Mouse (Mus musculus): ENCODE measurements at regions not wholly inside any gene's neighbourhood (a gene's known extent, or its start where the extent isn't known, plus 50 kb on each side); places are given as distances from the start of the nearest gene placed in this dataset.

GRCm38 (mm10) chr13:83159969-83160368, 343.9 kb upstream of the Mef2c start:
- H3K4me3 ChIP-seq (replicated peaks; ENCODE audit: low read depth, low read length) = no peak overlapping the region
- H3K27ac ChIP-seq (replicated peaks; ENCODE audit: low read depth, low read length) = no peak overlapping the region
- H3K36me3 ChIP-seq (ENCODE audit: control insufficient read depth, insufficient read depth, low read length) = no peaks in the 10 kb centered on the region
- no peaks in the 10 kb centered on the region for H3K4me1 ChIP-seq (ENCODE audit: control insufficient read depth, insufficient read depth, low read length)
- H3K9me3 ChIP-seq (ENCODE audit: control insufficient read depth, low read length) = no peaks in the 10 kb centered on the region
- ATAC-seq (ENCODE audit: low FRiP score, low TSS enrichment) (no peak), DNase-seq (no peak)
- 63% methylated on average over 2 of the region's 2 CpGs for WGBS
- no peak overlapping the region for H3K4me2 ChIP-seq (ENCODE audit: low read length)
- no peak overlapping the region for H3K9ac ChIP-seq (replicated peaks; ENCODE audit: low read length)
- no peaks in the 10 kb centered on the region for H3K27me3 ChIP-seq (ENCODE audit: control insufficient read depth, insufficient read depth, low read length)

- Histone ChIP-seq H3K27ac (replicated peaks; ENCODE audit: low read depth, low read length) (no peak overlapping the region), H3K36me3 (ENCODE audit: control insufficient read depth, insufficient read depth, low read length) (no peaks in the 10 kb centered on the region), H3K9ac (replicated peaks; ENCODE audit: low read length) (no peak overlapping the region), H3K27me3 (ENCODE audit: control insufficient read depth, insufficient read depth, low read length) (no peaks in the 10 kb centered on the region), H3K4me2 (ENCODE audit: low read length) (no peak overlapping the region), H3K4me1 (ENCODE audit: control insufficient read depth, insufficient read depth, low read length) (no peaks in the 10 kb centered on the region), H3K9me3 (ENCODE audit: control insufficient read depth, low read length) (no peaks in the 10 kb centered on the region), H3K4me3 (replicated peaks; ENCODE audit: low read depth, low read length) (no peak overlapping the region)
- ATAC-seq (ENCODE audit: low FRiP score, low TSS enrichment) (no peak), DNase-seq (no peak)
- 88% methylated on average over 4 of the region's 4 CpGs for WGBS
Observed at GRCm38 (mm10) chr13:83162761-83163160, 341.1 kb upstream of the Mef2c start.

GRCm38 (mm10) chr13:83175086-83175485, 328.7 kb upstream of the Mef2c start:
- Histone ChIP-seq H3K36me3 (ENCODE audit: control insufficient read depth, insufficient read depth, low read length) (no peaks in the 10 kb centered on the region), H3K4me1 (ENCODE audit: control insufficient read depth, insufficient read depth, low read length) (no peaks in the 10 kb centered on the region), H3K4me3 (replicated peaks; ENCODE audit: low read depth, low read length) (no peak overlapping the region), H3K4me2 (ENCODE audit: low read length) (no peak overlapping the region), H3K9ac (replicated peaks; ENCODE audit: low read length) (no peak overlapping the region), H3K9me3 (ENCODE audit: control insufficient read depth, low read length) (no peaks in the 10 kb centered on the region), H3K27me3 (ENCODE audit: control insufficient read depth, insufficient read depth, low read length) (no peaks in the 10 kb centered on the region), H3K27ac (replicated peaks; ENCODE audit: low read depth, low read length) (no peak overlapping the region)
- WGBS = 84% methylated on average over 2 of the region's 2 CpGs
- ATAC-seq (ENCODE audit: low FRiP score, low TSS enrichment) (no peak), DNase-seq (no peak)

- H3K9me3 ChIP-seq (ENCODE audit: control insufficient read depth, low read length) = no peaks in the 10 kb centered on the region
- H3K27me3 ChIP-seq (ENCODE audit: control insufficient read depth, insufficient read depth, low read length) = no peaks in the 10 kb centered on the region
- DNase-seq (no peak), ATAC-seq (ENCODE audit: low FRiP score, low TSS enrichment) (no peak)
- 90% methylated on average over 3 of the region's 3 CpGs for WGBS
- no peak overlapping the region for H3K27ac ChIP-seq (replicated peaks; ENCODE audit: low read depth, low read length)
- no peak overlapping the region for H3K4me2 ChIP-seq (ENCODE audit: low read length)
- H3K9ac ChIP-seq (replicated peaks; ENCODE audit: low read length) = no peak overlapping the region
- H3K36me3 ChIP-seq (ENCODE audit: control insufficient read depth, insufficient read depth, low read length) = no peaks in the 10 kb centered on the region
- no peak overlapping the region for H3K4me3 ChIP-seq (replicated peaks; ENCODE audit: low read depth, low read length)
- H3K4me1 ChIP-seq (ENCODE audit: control insufficient read depth, insufficient read depth, low read length) = no peaks in the 10 kb centered on the region
Observed at GRCm38 (mm10) chr13:83201931-83202671, 301.7 kb upstream of the Mef2c start.

- Histone ChIP-seq H3K4me1 (ENCODE audit: control insufficient read depth, insufficient read depth, low read length) (no peaks in the 10 kb centered on the region), H3K36me3 (ENCODE audit: control insufficient read depth, insufficient read depth, low read length) (no peaks in the 10 kb centered on the region), H3K9ac (replicated peaks; ENCODE audit: low read length) (no peak overlapping the region), H3K27me3 (ENCODE audit: control insufficient read depth, insufficient read depth, low read length) (no peaks in the 10 kb centered on the region), H3K4me3 (replicated peaks; ENCODE audit: low read depth, low read length) (no peak overlapping the region), H3K27ac (replicated peaks; ENCODE audit: low read depth, low read length) (no peak overlapping the region), H3K9me3 (ENCODE audit: control insufficient read depth, low read length) (no peaks in the 10 kb centered on the region), H3K4me2 (ENCODE audit: low read length) (no peak overlapping the region)
- DNase-seq (no peak), ATAC-seq (ENCODE audit: low FRiP score, low TSS enrichment) (no peak)
- WGBS = 91% methylated on average over 1 of the region's 1 CpGs
Observed at GRCm38 (mm10) chr13:83206622-83207021, 297.2 kb upstream of the Mef2c start.

- Histone ChIP-seq H3K36me3 (ENCODE audit: control insufficient read depth, insufficient read depth, low read length) (no peaks in the 10 kb centered on the region), H3K4me2 (ENCODE audit: low read length) (no peak overlapping the region), H3K27ac (replicated peaks; ENCODE audit: low read depth, low read length) (no peak overlapping the region), H3K4me3 (replicated peaks; ENCODE audit: low read depth, low read length) (no peak overlapping the region), H3K9me3 (ENCODE audit: control insufficient read depth, low read length) (no peaks in the 10 kb centered on the region), H3K4me1 (ENCODE audit: control insufficient read depth, insufficient read depth, low read length) (no peaks in the 10 kb centered on the region), H3K9ac (replicated peaks; ENCODE audit: low read length) (no peak overlapping the region), H3K27me3 (ENCODE audit: control insufficient read depth, insufficient read depth, low read length) (no peaks in the 10 kb centered on the region)
- ATAC-seq (ENCODE audit: low FRiP score, low TSS enrichment) (no peak), DNase-seq (no peak)
- 80% methylated on average over 4 of the region's 4 CpGs for WGBS
Observed at GRCm38 (mm10) chr13:83207513-83207912, 296.3 kb upstream of the Mef2c start.

- Histone ChIP-seq H3K27me3 (ENCODE audit: control insufficient read depth, insufficient read depth, low read length) (no peaks in the 10 kb centered on the region), H3K27ac (replicated peaks; ENCODE audit: low read depth, low read length) (no peak overlapping the region), H3K4me1 (ENCODE audit: control insufficient read depth, insufficient read depth, low read length) (no peaks in the 10 kb centered on the region), H3K9me3 (ENCODE audit: control insufficient read depth, low read length) (no peaks in the 10 kb centered on the region), H3K36me3 (ENCODE audit: control insufficient read depth, insufficient read depth, low read length) (no peaks in the 10 kb centered on the region), H3K4me3 (replicated peaks; ENCODE audit: low read depth, low read length) (no peak overlapping the region), H3K4me2 (ENCODE audit: low read length) (no peak overlapping the region), H3K9ac (replicated peaks; ENCODE audit: low read length) (no peak overlapping the region)
- ATAC-seq (ENCODE audit: low FRiP score, low TSS enrichment) (no peak), DNase-seq (no peak)
- 86% methylated on average over 5 of the region's 5 CpGs for WGBS
Observed at GRCm38 (mm10) chr13:83208111-83208510, 295.7 kb upstream of the Mef2c start.

- Histone ChIP-seq H3K9me3 (ENCODE audit: control insufficient read depth, low read length) (no peaks in the 10 kb centered on the region), H3K27ac (replicated peaks; ENCODE audit: low read depth, low read length) (no peak overlapping the region), H3K9ac (replicated peaks; ENCODE audit: low read length) (no peak overlapping the region), H3K4me3 (replicated peaks; ENCODE audit: low read depth, low read length) (no peak overlapping the region), H3K4me1 (ENCODE audit: control insufficient read depth, insufficient read depth, low read length) (no peaks in the 10 kb centered on the region), H3K36me3 (ENCODE audit: control insufficient read depth, insufficient read depth, low read length) (no peaks in the 10 kb centered on the region), H3K4me2 (ENCODE audit: low read length) (no peak overlapping the region), H3K27me3 (ENCODE audit: control insufficient read depth, insufficient read depth, low read length) (no peaks in the 10 kb centered on the region)
- ATAC-seq (ENCODE audit: low FRiP score, low TSS enrichment) (no peak), DNase-seq (no peak)
Observed at GRCm38 (mm10) chr13:83214811-83215210, 289.0 kb upstream of the Mef2c start.

- no peak for ATAC-seq (ENCODE audit: low FRiP score, low TSS enrichment)
- no peak overlapping the region for H3K4me2 ChIP-seq (ENCODE audit: low read length)
Observed at GRCm38 (mm10) chr13:83216454-83216853, 287.4 kb upstream of the Mef2c start.

More at GRCm38 (mm10) chr13:83216454-83216853, 287.4 kb upstream of the Mef2c start:
- WGBS = 78% methylated on average over 3 of the region's 3 CpGs
- H3K36me3 ChIP-seq (ENCODE audit: control insufficient read depth, insufficient read depth, low read length) = no peaks in the 10 kb centered on the region
- no peak overlapping the region for H3K27ac ChIP-seq (replicated peaks; ENCODE audit: low read depth, low read length)
- H3K9me3 ChIP-seq (ENCODE audit: control insufficient read depth, low read length) = no peaks in the 10 kb centered on the region
- H3K27me3 ChIP-seq (ENCODE audit: control insufficient read depth, insufficient read depth, low read length) = no peaks in the 10 kb centered on the region
- H3K9ac ChIP-seq (replicated peaks; ENCODE audit: low read length) = no peak overlapping the region
- DNase-seq = no peak
- H3K4me1 ChIP-seq (ENCODE audit: control insufficient read depth, insufficient read depth, low read length) = no peaks in the 10 kb centered on the region
- H3K4me3 ChIP-seq (replicated peaks; ENCODE audit: low read depth, low read length) = no peak overlapping the region

Measured in midbrain, embryonic 14.5 days (tissue).